Mouse (Mus musculus) liver, embryonic 11.5 days (tissue): ENCODE results near the gene Ppm1k. TPM values are rescaled to one million over a fixed set of nuclear protein-coding genes. Genes with fewer than 3 reads are reported as not detected.

Experiments used
- ATAC-seq: fragments of 200-750 bp; cut with Nextera tagmentation; replicated peaks from 2 replicates; pipeline ENCODE4 v1.8.0; 2017; ENCODE audit warnings: moderate number of reproducible peaks, mild to moderate bottlenecking, moderate TSS enrichment, moderate library complexity; ENCODE audit not compliant: low FRiP score
- DNase-seq: peaks from one replicate; pipeline ENCODE4 v3.0.0-alpha.2; 2017; ENCODE audit warnings: low spot score
- H3K27ac ChIP-seq: fragments of 300-500 bp; sonication (generic); 2 replicates; pipeline ENCODE4 v1.5.1; 2014; ENCODE audit warnings: mild to moderate bottlenecking, low read depth, low read length, control low read depth
- H3K27me3 ChIP-seq: fragments of 300-500 bp; sonication (generic); replicated peaks from 2 replicates; pipeline ENCODE4 v1.6.1; 2014; ENCODE audit warnings: low read length, mixed read lengths; ENCODE audit not compliant: control insufficient read depth, insufficient read depth
- H3K36me3 ChIP-seq: fragments of 300-500 bp; sonication (generic); 2 replicates; pipeline ENCODE4 v1.6.1; 2014; ENCODE audit warnings: mild to moderate bottlenecking, low read length, moderate library complexity, mixed read lengths; ENCODE audit not compliant: control insufficient read depth, insufficient read depth
- H3K4me1 ChIP-seq: fragments of 300-500 bp; sonication (generic); replicated peaks from 2 replicates; pipeline ENCODE4 v1.6.1; 2014; ENCODE audit warnings: low read length, mixed read lengths; ENCODE audit not compliant: control insufficient read depth, insufficient read depth
- H3K4me2 ChIP-seq: fragments of 300-500 bp; sonication (generic); 2 replicates; pipeline ENCODE4 v1.6.1; 2014; ENCODE audit warnings: mild to moderate bottlenecking, control low read depth, moderate library complexity
- H3K4me3 ChIP-seq: fragments of 300-500 bp; sonication (generic); 2 replicates; pipeline ENCODE4 v1.5.1; 2014; ENCODE audit warnings: low read depth, low read length, control low read depth
- H3K9ac ChIP-seq: fragments of 300-500 bp; sonication (generic); 2 replicates; pipeline ENCODE4 v1.6.1; 2014; ENCODE audit warnings: low read depth, low read length, control low read depth
- H3K9me3 ChIP-seq: fragments of 300-500 bp; sonication (generic); 2 replicates; pipeline ENCODE4 v1.6.1; 2016; ENCODE audit warnings: low read length, inconsistent platforms, mixed read lengths; ENCODE audit not compliant: control insufficient read depth
- WGBS: fragments of 180-500 bp; shearing (Covaris S2); extraction: QIAGEN DNeasy Blood & Tissue Kit; methylation state at CpG from one replicate; pipeline ENCODE4 v1.1.7; 2014; 5-methylcytosine and 5-hydroxymethylcytosine counted together
- polyA plus RNA-seq: library from polyadenylated mRNA; unstranded; fragments of >200 nt; fragmentation: Nextera tagmentation; extraction: Ambion mirVana; gene quantifications from 2 replicates; pipeline ENCODE4 v1.2.1, GENCODE M21; 2014

Gene Ppm1k
- polyA plus RNA-seq, 1 experiment from 2014 or later, result 3.5 TPM

DNA sequence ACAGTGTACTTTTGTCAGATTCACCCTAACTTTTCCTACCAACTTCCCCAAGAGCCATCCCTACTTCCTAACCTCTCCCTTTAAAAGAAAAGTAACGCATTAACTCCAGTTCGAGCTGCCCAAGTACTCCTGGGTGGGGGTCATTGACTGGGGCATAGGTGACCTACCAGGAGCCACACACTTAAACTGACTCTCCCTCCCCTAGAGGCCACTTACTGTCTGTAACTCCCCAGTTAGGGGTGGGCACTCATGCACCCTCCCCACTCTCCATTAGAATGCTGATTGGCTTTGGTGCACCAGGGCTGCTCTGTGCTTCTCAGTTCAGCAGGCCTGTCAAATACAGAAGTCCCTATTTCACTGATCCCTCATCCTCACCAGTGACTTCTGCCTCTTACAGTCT is 8.3 kb downstream of the Ppm1k start:
- 82% methylated on average over 2 of the region's 2 CpGs for WGBS
- Histone ChIP-seq H3K27me3 (no peaks in the 10 kb centered on the region), H3K27ac (no peak overlapping the region), H3K9ac (no peak overlapping the region), H3K4me3 (no peak overlapping the region), H3K4me2 (no peak overlapping the region), H3K9me3 (no peaks in the 10 kb centered on the region), H3K4me1 (no peaks in the 10 kb centered on the region; the same call in none of the 2 replicates), H3K36me3 (no peaks in the 10 kb centered on the region)
- no peak for ATAC-seq
- DNase-seq, result no peak

DNA sequence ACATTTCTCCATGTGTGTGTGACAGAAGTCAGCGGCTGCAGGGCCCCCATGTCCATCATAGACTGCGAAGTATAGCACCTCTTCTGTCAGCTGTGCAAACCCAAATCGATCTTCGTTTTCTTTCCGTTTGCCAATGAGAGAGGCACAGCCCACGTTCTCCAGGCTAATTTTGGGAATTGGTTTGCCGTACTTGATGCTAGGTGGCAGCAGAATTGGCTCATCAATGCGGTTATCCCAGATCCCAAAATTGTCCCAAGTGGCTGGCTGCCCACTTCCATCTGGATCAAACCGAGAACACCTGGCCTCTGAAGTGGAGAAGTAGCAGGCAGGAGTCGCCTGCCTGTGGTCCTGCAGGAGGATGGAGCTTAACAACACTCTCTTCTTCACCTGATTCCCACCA is 10.5 kb downstream of the Ppm1k start:
- no peaks in the 10 kb centered on the region for H3K36me3 ChIP-seq
- no peak overlapping the region for H3K27ac ChIP-seq
- H3K4me1 ChIP-seq, result no peaks in the 10 kb centered on the region
- no peak overlapping the region for H3K4me2 ChIP-seq
- ATAC-seq (no peak), DNase-seq (no peak)
- no peaks in the 10 kb centered on the region for H3K27me3 ChIP-seq
- WGBS, result 86% methylated on average over 10 of the region's 10 CpGs
- no peak overlapping the region for H3K4me3 ChIP-seq
- H3K9me3 ChIP-seq, result no peaks in the 10 kb centered on the region
- no peak overlapping the region for H3K9ac ChIP-seq

DNA sequence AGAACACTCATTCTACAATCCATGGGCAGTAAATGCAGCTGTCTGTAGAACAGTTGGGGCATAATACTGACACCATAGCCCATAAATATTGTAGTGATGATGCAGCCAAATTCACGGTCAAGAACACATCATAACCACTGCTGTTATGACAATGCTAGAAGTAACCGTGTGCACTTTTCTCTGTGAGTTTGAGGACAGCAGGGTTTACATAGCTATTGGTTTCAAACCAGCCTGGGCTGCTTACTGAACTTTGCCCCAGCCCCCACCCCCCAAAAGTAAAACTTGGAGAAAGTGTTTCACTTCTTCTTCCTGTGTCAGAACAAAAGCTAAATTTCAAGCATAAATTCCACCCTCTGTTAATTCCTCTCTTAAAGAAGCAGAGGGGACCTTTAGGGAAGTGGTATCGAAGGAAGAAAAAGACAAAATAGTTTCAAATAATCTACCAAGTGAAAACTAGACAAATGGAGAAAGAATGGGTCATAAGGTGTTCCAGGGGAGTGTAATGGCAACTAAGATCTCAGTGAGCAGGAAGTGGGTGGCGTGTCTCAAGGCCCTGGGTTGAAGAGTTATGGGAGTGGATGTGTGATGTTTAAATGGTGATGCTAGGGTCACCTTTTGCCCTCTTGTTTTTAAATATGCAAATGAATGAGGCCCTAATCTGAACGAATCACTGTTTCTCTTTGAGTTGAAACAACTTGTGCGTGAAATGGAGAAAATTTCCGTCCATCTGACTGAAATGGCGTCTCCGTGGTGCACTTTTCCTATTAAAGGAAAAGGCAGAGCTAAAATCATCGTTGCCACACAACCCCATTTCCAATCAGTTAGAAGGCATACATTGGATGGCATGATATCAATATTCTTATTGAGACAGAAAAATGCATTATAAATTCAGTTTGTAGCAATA is 14.3 kb downstream of the Ppm1k start:
- Histone ChIP-seq H3K9me3 (no peaks in the 10 kb centered on the region), H3K36me3 (no peaks in the 10 kb centered on the region), H3K4me1 (no peaks in the 10 kb centered on the region), H3K4me3 (no peak overlapping the region), H3K27ac (no peak overlapping the region), H3K27me3 (no peaks in the 10 kb centered on the region), H3K9ac (no peak overlapping the region), H3K4me2 (no peak overlapping the region)
- WGBS, result 84% methylated on average over 10 of the region's 10 CpGs
- no peak for ATAC-seq
- no peak for DNase-seq

DNA sequence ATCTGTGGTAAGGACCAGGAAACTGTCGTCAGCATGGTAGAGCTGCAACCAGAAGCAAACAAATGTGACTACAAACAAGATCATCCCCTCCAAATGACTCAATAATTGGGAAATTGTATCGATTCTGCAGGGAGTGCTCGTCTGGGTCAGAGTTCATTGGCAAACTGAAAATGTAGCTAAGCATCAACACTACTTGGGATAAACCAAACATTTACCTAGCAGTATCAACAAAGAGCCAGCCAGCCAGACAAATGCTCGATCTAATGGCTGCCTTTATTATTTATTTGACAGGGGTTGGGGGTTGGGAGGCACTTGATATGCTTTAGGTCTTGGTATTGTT is 21.3 kb downstream of the Ppm1k start:
- WGBS, result 65% methylated on average over 4 of the region's 4 CpGs
- ATAC-seq (peak; percentile 61), DNase-seq (no peak)
- H3K9me3 ChIP-seq, result no peaks in the 10 kb centered on the region
- H3K4me3 ChIP-seq, result no peak overlapping the region
- H3K27ac ChIP-seq, result peak overlapping the region; percentile 38; the same call in 1 of the 2 replicates
- H3K36me3 ChIP-seq, result no peaks in the 10 kb centered on the region
- H3K4me1 ChIP-seq, result no peaks in the 10 kb centered on the region
- 0 out of 2 replicates have a peak overlapping the region, but pooled peaks have one; percentile 12 for H3K4me2 ChIP-seq
- H3K9ac ChIP-seq, result no peak overlapping the region
- H3K27me3 ChIP-seq, result no peaks in the 10 kb centered on the region

DNA sequence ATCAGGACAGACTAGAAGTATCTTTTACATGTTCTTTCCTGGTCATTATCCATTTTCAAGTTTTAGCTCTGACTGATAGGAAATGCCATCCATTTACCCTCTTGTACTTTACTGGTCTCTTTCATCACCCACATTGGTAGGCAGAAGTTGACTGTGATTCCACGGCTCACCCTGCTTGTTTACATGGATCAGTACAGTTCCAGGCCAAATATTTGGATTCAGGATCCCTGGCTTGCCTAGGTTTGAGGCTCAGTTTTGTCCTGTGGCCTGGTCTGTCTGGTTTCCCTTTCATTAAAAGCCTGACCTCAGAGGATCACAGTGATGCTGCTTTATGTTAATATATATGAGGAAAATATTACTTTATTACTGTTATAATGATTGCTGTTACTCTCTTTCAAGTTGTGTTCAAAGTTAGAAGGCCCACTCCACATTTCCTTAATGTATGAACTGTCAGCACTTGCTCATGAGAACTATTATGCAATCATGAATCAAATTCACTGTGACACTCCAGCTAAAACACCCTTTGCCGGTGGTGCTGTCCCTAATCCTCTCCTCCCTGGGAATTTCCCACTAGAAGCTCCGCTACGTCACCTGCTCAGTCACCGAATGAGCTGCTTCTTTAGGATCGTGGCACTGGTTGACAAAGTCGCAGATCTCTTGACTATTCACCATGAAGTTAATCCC is 21.8 kb downstream of the Ppm1k start:
- no peaks in the 10 kb centered on the region for H3K36me3 ChIP-seq
- 0 out of 2 replicates have a peak overlapping the region, but pooled peaks have one; percentile 12 for H3K4me2 ChIP-seq
- H3K27ac ChIP-seq, result peak overlapping the region; percentile 38; the same call in 1 of the 2 replicates
- DNase-seq, result no peak
- ATAC-seq, result peak; percentile 65
- H3K9me3 ChIP-seq, result no peaks in the 10 kb centered on the region
- no peaks in the 10 kb centered on the region for H3K4me1 ChIP-seq
- WGBS, result 62% methylated on average over 7 of the region's 7 CpGs
- H3K4me3 ChIP-seq, result no peak overlapping the region
- no peak overlapping the region for H3K9ac ChIP-seq
- H3K27me3 ChIP-seq, result no peaks in the 10 kb centered on the region

DNA sequence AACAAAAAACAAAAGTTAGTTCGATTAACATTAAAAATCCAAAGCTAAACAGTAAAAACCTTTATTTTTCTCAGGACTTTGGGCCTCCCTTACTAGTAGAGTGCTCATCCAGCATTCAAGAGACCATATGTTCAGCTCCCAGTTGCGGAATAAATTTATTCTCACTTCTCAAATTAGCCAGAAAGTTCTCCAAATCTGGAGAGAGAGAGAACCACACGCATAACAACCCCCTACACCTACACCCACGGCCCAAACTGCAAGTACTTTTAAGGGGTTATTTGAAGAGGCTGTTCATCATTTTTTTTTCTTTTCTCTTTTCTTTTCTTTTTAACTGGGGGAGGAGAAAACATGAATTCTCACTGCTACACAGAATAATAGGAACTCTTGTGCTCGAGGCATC is 23.4 kb downstream of the Ppm1k start:
- Histone ChIP-seq H3K4me2 (no peak overlapping the region), H3K4me3 (no peak overlapping the region), H3K9ac (no peak overlapping the region), H3K27me3 (no peaks in the 10 kb centered on the region), H3K27ac (no peak overlapping the region), H3K4me1 (no peaks in the 10 kb centered on the region), H3K9me3 (no peaks in the 10 kb centered on the region), H3K36me3 (no peaks in the 10 kb centered on the region)
- ATAC-seq (no peak), DNase-seq (no peak)
- 87% methylated on average over 5 of the region's 5 CpGs for WGBS

DNA sequence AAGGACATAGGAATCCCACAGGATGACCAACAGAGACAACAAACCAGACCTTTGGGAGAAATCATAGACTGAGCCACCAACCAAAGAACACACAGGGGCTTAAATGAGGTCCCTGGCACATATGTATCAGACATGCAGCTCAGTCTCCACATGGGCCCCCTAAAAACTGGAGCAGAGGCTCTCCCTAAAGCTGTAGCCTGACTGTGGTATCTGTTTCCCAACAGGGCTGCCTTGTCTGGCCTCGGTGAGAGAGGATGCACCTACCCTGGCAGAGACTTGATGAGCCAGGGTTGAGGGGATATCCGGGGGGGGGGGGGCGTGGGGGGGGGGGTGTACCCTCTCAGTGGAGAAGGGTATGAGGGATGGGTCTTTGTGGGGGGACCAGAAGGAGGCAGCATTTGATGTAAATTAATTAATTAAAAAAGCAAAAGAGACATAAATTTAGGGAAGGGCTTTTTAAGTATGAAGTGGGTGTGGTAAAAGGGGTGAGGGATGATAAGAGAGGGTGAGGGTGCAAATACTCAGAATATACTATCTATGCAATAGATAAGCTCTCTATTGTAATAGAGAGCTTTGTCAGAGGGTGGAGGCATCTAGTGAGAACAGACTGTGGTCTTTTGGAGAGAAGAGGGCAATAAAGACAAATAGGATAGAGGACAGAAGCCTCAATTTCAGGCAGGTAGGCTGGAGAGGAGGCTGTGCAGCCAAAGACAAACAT is 31.4 kb downstream of the Ppm1k start:
- Histone ChIP-seq H3K27ac (no peak overlapping the region), H3K4me1 (no peaks in the 10 kb centered on the region), H3K4me3 (no peak overlapping the region), H3K27me3 (no peaks in the 10 kb centered on the region), H3K4me2 (no peak overlapping the region), H3K9ac (no peak overlapping the region), H3K9me3 (no peaks in the 10 kb centered on the region), H3K36me3 (no peaks in the 10 kb centered on the region)
- peak; percentile 76 for ATAC-seq
- DNase-seq, result no peak
- WGBS, result 39% methylated on average over 3 of the region's 3 CpGs

DNA sequence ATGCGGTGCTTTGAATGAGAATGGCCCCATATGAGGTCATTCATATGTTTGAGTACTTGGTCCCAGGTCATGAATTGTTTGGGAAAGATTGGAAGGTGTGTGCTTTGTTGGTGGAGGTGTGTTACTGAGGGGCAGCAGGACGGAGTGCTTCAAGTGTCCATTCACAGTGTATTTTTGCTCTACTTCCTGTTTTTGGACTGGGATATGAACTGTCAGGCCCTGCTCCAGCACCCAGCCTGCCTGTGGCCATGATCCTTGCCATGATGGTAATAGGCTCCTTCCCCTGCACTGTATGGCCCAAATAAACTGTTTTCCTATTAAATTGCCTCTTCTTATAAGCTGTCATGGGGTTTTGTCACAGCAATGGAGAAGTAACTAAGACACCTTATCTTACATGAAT is 36.1 kb downstream of the Ppm1k start:
- DNase-seq (no peak), ATAC-seq (no peak)
- no peaks in the 10 kb centered on the region for H3K9me3 ChIP-seq
- no peak overlapping the region for H3K9ac ChIP-seq
- H3K27me3 ChIP-seq, result no peaks in the 10 kb centered on the region
- no peaks in the 10 kb centered on the region for H3K4me1 ChIP-seq
- no peak overlapping the region for H3K4me2 ChIP-seq
- no peak overlapping the region for H3K27ac ChIP-seq
- H3K4me3 ChIP-seq, result no peak overlapping the region
- H3K36me3 ChIP-seq, result no peaks in the 10 kb centered on the region
- WGBS, result 55% methylated on average over 2 of the region's 2 CpGs
